ENCODE assay signal across 8 mouse cellular contexts in genomic region chr3:53463765-53464114, GRCm38 (mm10). TPM values are rescaled to one million over a fixed set of nuclear protein-coding genes. Genes with fewer than 3 reads are reported as not detected.
DNase-seq lines count a peak whose midpoint lies in the region; ATAC-seq and TF ChIP-seq lines count a peak whose summit lies in the region.

No protein-coding gene starts in this region.

- H3K4me1 ChIP-seq in CH12.LX (ENCODE audit: control insufficient read depth in 1 of 2, insufficient read depth in 2 of 2), result peaks cover 0 to 46% of the 10 kb centered on the region in 2 experiments; a peak in 2 of 4 replicates
- H3K4me1 ChIP-seq in forebrain, embryonic 14.5 days (ENCODE audit: control insufficient read depth, insufficient read depth, low read length), result peaks cover 26% of the 10 kb centered on the region
- H3K4me1 ChIP-seq in liver, embryonic 15.5 days (replicated peaks), result peaks cover 32% of the 10 kb centered on the region

- no peak for ATAC-seq in forebrain, embryonic 14.5 days
- peak; percentile 48; the same call in 1 of the 2 replicates for ATAC-seq in liver, embryonic 15.5 days (ENCODE audit: insufficient read depth)

- intact Hi-C loops in gastrocnemius, adult 2 months (cut with DNase I), result loop anchor here (1.0 to 5.0 kb wide), 2 partner anchors 399 to 446 kb away; partner anchors contain the start of gene Cog6
- intact Hi-C loops in gastrocnemius, postnatal 36 days (cut with DNase I), result no loop called here
- intact Hi-C loops in left cerebral cortex, postnatal 36 days (cut with DNase I), result loop anchor here (5.0 kb wide), 1 partner anchor 399 kb away; the partner anchor contains the start of gene Ufm1

- peaks cover 47% of the 10 kb centered on the region for H3K79me2 ChIP-seq in CH12.LX (replicated peaks; ENCODE audit: control insufficient read depth, extremely low read depth, insufficient read depth, poor library complexity, severe bottlenecking)

- in situ Hi-C loops in CH12.LX (cut with MboI; ENCODE audit: low pct_ligation_motif_present, low pct_unique_long_range_greater_than_20kb, low sequenced_read_pairs), result loop anchor here (25.0 kb wide), 1 partner anchor 1201 kb away; the partner anchor contains the start of gene Foxo1

- DNase-seq in gastrocnemius, adult 2 months, result no peak
- DNase-seq in gastrocnemius, postnatal 36 days, result no peak
- no peak for DNase-seq in CH12.LX (ENCODE audit: extremely low read depth)
- DNase-seq in forebrain, embryonic 14.5 days (ENCODE audit: low spot score), result no peak
- no peak for DNase-seq in left cerebral cortex, postnatal 36 days (ENCODE audit: low spot score in 2 of 2)
- no peak for DNase-seq in layer of hippocampus, adult 9-10 months (ENCODE audit: low spot score)
- DNase-seq in urinary bladder, adult 2 months (ENCODE audit: low spot score), result no peak

- peak overlapping the region; percentile 91 for H3K9ac ChIP-seq in CH12.LX (ENCODE audit: insufficient read depth, low read depth)
- peak overlapping the region; percentile 90 for H3K9ac ChIP-seq in forebrain, embryonic 14.5 days (ENCODE audit: low read length)
- H3K9ac ChIP-seq in liver, embryonic 15.5 days, result peak overlapping the region; percentile 80

- TF ChIP-seq POLR2A in CH12.LX (IDR thresholded peaks at IDR 0.05; ENCODE audit: low read depth, low read length), result no peak

- dilution Hi-C loops in CH12.LX (cut with MboI; ENCODE audit: extremely low pct_ligation_motif_present, extremely low pct_unique_long_range_greater_than_20kb, low sequenced_read_pairs), result no loop called here

- H3K4me3 ChIP-seq in gastrocnemius, adult 2 months, result peak overlapping the region; percentile 100
- H3K4me3 ChIP-seq in CH12.LX (replicated peaks in 1 of 3; ENCODE audit: low read depth in 2 of 3, low read length in 2 of 3, poor library complexity in 1 of 3), result peak overlapping the region; percentile 55 to 76 (median 73)
- H3K4me3 ChIP-seq in forebrain, embryonic 14.5 days (ENCODE audit: low read depth, low read length), result peak overlapping the region; percentile 93
- peak overlapping the region; percentile 97 for H3K4me3 ChIP-seq in liver, embryonic 15.5 days (replicated peaks)

- H3K9me3 ChIP-seq in CH12.LX (replicated peaks; ENCODE audit: low read length), result no peaks in the 10 kb centered on the region
- H3K9me3 ChIP-seq in forebrain, embryonic 14.5 days (replicated peaks; ENCODE audit: control insufficient read depth, low read length), result no peaks in the 10 kb centered on the region
- H3K9me3 ChIP-seq in liver, embryonic 15.5 days (replicated peaks), result no peaks in the 10 kb centered on the region

- peak overlapping the region; percentile 93; the same call in 1 of the 2 replicates for H3K4me2 ChIP-seq in CH12.LX (ENCODE audit: insufficient read depth, low read depth, poor library complexity, severe bottlenecking)
- peak overlapping the region; percentile 82 for H3K4me2 ChIP-seq in forebrain, embryonic 14.5 days (ENCODE audit: low read length)
- H3K4me2 ChIP-seq in liver, embryonic 15.5 days, result peak overlapping the region; percentile 79

- H3K36me3 ChIP-seq in CH12.LX (replicated peaks in 1 of 2; ENCODE audit: control insufficient read depth in 1 of 2, insufficient read depth in 1 of 2, low read length in 1 of 2), result peaks cover 15 to 32% of the 10 kb centered on the region in 2 experiments
- peaks cover 16% of the 10 kb centered on the region for H3K36me3 ChIP-seq in forebrain, embryonic 14.5 days (ENCODE audit: control insufficient read depth, insufficient read depth, low read length)
- H3K36me3 ChIP-seq in liver, embryonic 15.5 days (replicated peaks), result 0 out of 2 replicates have a peak, but pooled peaks cover 9% of the 10 kb centered on the region

- TF ChIP-seq EP300 in CH12.LX (IDR thresholded peaks at IDR 0.05; ENCODE audit: low read length), result no peak

- under 1% methylated on average over 35 of the region's 35 CpGs for WGBS in forebrain, embryonic 14.5 days
- WGBS in liver, embryonic 15.5 days (ENCODE audit: insufficient replicate concordance), result 1% methylated on average over 35 of the region's 35 CpGs

- no peak for TF ChIP-seq CTCF in gastrocnemius, adult 2 months (IDR thresholded peaks at IDR 0.05)
- no peak for TF ChIP-seq CTCF in CH12.LX (conservative IDR thresholded peaks at IDR 0.05 in 1 of 2, IDR thresholded peaks at IDR 0.05 in 1 of 2; ENCODE audit: low read depth in 2 of 2, low read length in 2 of 2)

- H3K27me3 ChIP-seq in CH12.LX (replicated peaks), result no peaks in the 10 kb centered on the region
- H3K27me3 ChIP-seq in forebrain, embryonic 14.5 days (replicated peaks; ENCODE audit: control insufficient read depth, insufficient read depth, low read length), result no peaks in the 10 kb centered on the region
- H3K27me3 ChIP-seq in liver, embryonic 15.5 days, result no peaks in the 10 kb centered on the region

- TF ChIP-seq RAD21 in CH12.LX (IDR thresholded peaks at IDR 0.05; ENCODE audit: low read depth, low read length), result no peak

- peak overlapping the region; percentile 98 for H3K27ac ChIP-seq in gastrocnemius, adult 2 months
- H3K27ac ChIP-seq in CH12.LX (ENCODE audit: insufficient read depth, low read depth), result no peak overlapping the region
- H3K27ac ChIP-seq in forebrain, embryonic 14.5 days (ENCODE audit: low read depth, low read length), result peak overlapping the region; percentile 91
- peak overlapping the region; percentile 83 for H3K27ac ChIP-seq in liver, embryonic 15.5 days (replicated peaks)

TF ChIP-seq in CH12.LX, 34 proteins besides CTCF, POLR2A, EP300 and RAD21:
- peak; percentile 4; the same call in 1 of the 2 replicates for TF ChIP-seq TCF12 (IDR thresholded peaks at IDR 0.05; ENCODE audit: low read depth, low read length)
- peak; percentile 9; the same call in 1 of the 2 replicates for TF ChIP-seq NELFE (IDR thresholded peaks at IDR 0.05; ENCODE audit: low read depth, low read length)
- TF ChIP-seq USF2 (conservative IDR thresholded peaks at IDR 0.05; ENCODE audit: low read depth, low read length), result no peak
- 0 out of 2 replicates have a peak, but pooled peaks have one; percentile 11 for TF ChIP-seq MAX (IDR thresholded peaks at IDR 0.05; ENCODE audit: low read length)
- TF ChIP-seq MYC (IDR thresholded peaks at IDR 0.05; ENCODE audit: low read depth, low read length), result no peak
- peak; percentile 78 for TF ChIP-seq MXI1 (IDR thresholded peaks at IDR 0.05; ENCODE audit: low read depth, low read length)
- TF ChIP-seq SIN3A (IDR thresholded peaks at IDR 0.05; ENCODE audit: low read length), result peak; percentile 9; the same call in 1 of the 2 replicates
- no peak for TF ChIP-seq KAT2A (IDR thresholded peaks at IDR 0.05; ENCODE audit: insufficient replicate concordance, low read length)
- TF ChIP-seq UBTF (IDR thresholded peaks at IDR 0.05; ENCODE audit: low read depth, low read length), result peak; percentile 72
TF ChIP-seq in CH12.LX: peak in this region for 6.

RNA-seq across cellular contexts. Expression of gene Proser1, which starts 0.3 kb away (rescaled TPM):
- total RNA-seq in gastrocnemius, adult 2 months (2021), result 1 to 10 TPM; 7.0 to 7.4 TPM
- 1 to 10 TPM; 4.5 to 7.4 TPM for total RNA-seq in gastrocnemius, postnatal 36 days (2021)
- total RNA-seq in CH12.LX (2012; rRNA removed) (3.3 and 3.9 TPM in 2 replicates), CH12.LX (2014; rRNA removed) (2.2 and 2.9 TPM in 2 replicates)
- polyA plus RNA-seq in CH12.LX (2012; ENCODE audit: insufficient read length, low read depth), result 16.2 and 22.2 TPM in 2 replicates
- polyA plus RNA-seq in forebrain, embryonic 14.5 days (2014; fragmentation: Nextera tagmentation; extraction: Ambion mirVana), result 13.7 and 18.7 TPM in 2 replicates
- polyA plus RNA-seq in liver, embryonic 15.5 days (2015; fragmentation: Nextera tagmentation; extraction: Ambion mirVana), result 3.4 and 3.5 TPM in 2 replicates
- total RNA-seq in left cerebral cortex, postnatal 36 days (2021), result 10 to 100 TPM; 18.1 to 27.7 TPM
- polyA plus RNA-seq in urinary bladder, adult 2 months (2012; rRNA removed), result 4.7 and 10.3 TPM in 2 replicates

RNA-seq across cellular contexts. Expression of gene Nhlrc3, which starts 0.6 kb away (rescaled TPM):
- total RNA-seq in gastrocnemius, adult 2 months (2021), result 1 to 10 TPM; 2.1 to 2.9 TPM
- 1 to 10 TPM; 2.5 to 2.6 TPM for total RNA-seq in gastrocnemius, postnatal 36 days (2021)
- total RNA-seq in CH12.LX (2012; rRNA removed) (4.6 and 5.8 TPM in 2 replicates), CH12.LX (2014; rRNA removed) (7.2 and 7.9 TPM in 2 replicates)
- polyA plus RNA-seq in CH12.LX (2012; ENCODE audit: insufficient read length, low read depth), result 7.2 and 7.3 TPM in 2 replicates
- 7.0 and 8.5 TPM in 2 replicates for polyA plus RNA-seq in forebrain, embryonic 14.5 days (2014; fragmentation: Nextera tagmentation; extraction: Ambion mirVana)
- polyA plus RNA-seq in liver, embryonic 15.5 days (2015; fragmentation: Nextera tagmentation; extraction: Ambion mirVana), result 4.1 and 5.1 TPM in 2 replicates
- 10 to 100 TPM in 1 of 2 experiments, 1 to 10 TPM in 1; 8.3 to 10.3 TPM for total RNA-seq in left cerebral cortex, postnatal 36 days (2021)
- 9.4 and 11.5 TPM in 2 replicates for polyA plus RNA-seq in urinary bladder, adult 2 months (2012; rRNA removed)

RNA-seq across cellular contexts. Expression of gene Stoml3, which starts 24.7 kb away (rescaled TPM):
- total RNA-seq in gastrocnemius, adult 2 months (2021), result not detected
- not detected for total RNA-seq in gastrocnemius, postnatal 36 days (2021)
- total RNA-seq in CH12.LX (2012; rRNA removed) (not detected in 2 replicates), CH12.LX (2014; rRNA removed) (not detected in 2 replicates)
- polyA plus RNA-seq in CH12.LX (2012; ENCODE audit: insufficient read length, low read depth), result not detected in 2 replicates
- polyA plus RNA-seq in forebrain, embryonic 14.5 days (2014; fragmentation: Nextera tagmentation; extraction: Ambion mirVana), result not detected in 2 replicates
- polyA plus RNA-seq in liver, embryonic 15.5 days (2015; fragmentation: Nextera tagmentation; extraction: Ambion mirVana), result not detected in 2 replicates
- not detected for total RNA-seq in left cerebral cortex, postnatal 36 days (2021)
- 0.06 TPM in 1 of 2 replicates, not detected in the other for polyA plus RNA-seq in urinary bladder, adult 2 months (2012; rRNA removed)
